Mouse (Mus musculus) kidney, postnatal 10 days (tissue): ENCODE measurements around the gene Gm44805.
"Not testable (repeated sequence)": the region's sequence is repeated elsewhere in the genome, so short reads cannot be mapped to it uniquely, and the experiment has no call there.

Experiments used
- DNase-seq: peaks from one replicate; pipeline ENCODE4 v3.0.0; 2021; ENCODE audit warnings: mixed read lengths

The Gm44805 gene

GRCm38 (mm10) chr7:19698907-19699826 is 17.9 kb upstream of the Gm44805 start, which contains the start of gene Apoe:
TSS of gene Apoe (minus strand) at chr7:19699188.
- peak; percentile 80 for DNase-seq

- peak; percentile 58 for DNase-seq
These were observed 17.0 kb upstream of the Gm44805 start for GRCm38 (mm10) chr7:19697949-19698906.

GRCm38 (mm10) chr7:19696336-19696873 is 15.2 kb upstream of the Gm44805 start:
- no peak for DNase-seq

GRCm38 (mm10) chr7:19695881-19696280 is 14.7 kb upstream of the Gm44805 start:
- DNase-seq = no peak

- DNase-seq = no peak
These were observed 14.0 kb upstream of the Gm44805 start for GRCm38 (mm10) chr7:19695213-19695594.

- no peak for DNase-seq
These were observed 13.4 kb upstream of the Gm44805 start for GRCm38 (mm10) chr7:19694336-19695212.

GRCm38 (mm10) chr7:19693421-19693820 is 12.2 kb upstream of the Gm44805 start:
- DNase-seq = peak; percentile 68

GRCm38 (mm10) chr7:19691873-19692865 is 10.9 kb upstream of the Gm44805 start, which contains the start of gene Apoc1:
TSS of gene Apoc1 (minus strand) at chr7:19692660.
- peak; percentile 56 for DNase-seq

GRCm38 (mm10) chr7:19691434-19691833 is 10.2 kb upstream of the Gm44805 start:
- no peak for DNase-seq

GRCm38 (mm10) chr7:19690845-19691244 is 9.6 kb upstream of the Gm44805 start:
- DNase-seq = no peak

- no peak for DNase-seq
These were observed 7.4 kb upstream of the Gm44805 start for GRCm38 (mm10) chr7:19688611-19689010.

GRCm38 (mm10) chr7:19688101-19688500 is 6.9 kb upstream of the Gm44805 start:
- no peak for DNase-seq

GRCm38 (mm10) chr7:19686927-19687583 is 5.8 kb upstream of the Gm44805 start:
- not testable (repeated sequence) for DNase-seq

GRCm38 (mm10) chr7:19686521-19686920 is 5.3 kb upstream of the Gm44805 start:
- DNase-seq = no peak

GRCm38 (mm10) chr7:19685374-19685773 is 4.2 kb upstream of the Gm44805 start:
- no peak for DNase-seq

GRCm38 (mm10) chr7:19683771-19684201 is 2.6 kb upstream of the Gm44805 start:
- DNase-seq = no peak

GRCm38 (mm10) chr7:19682979-19683378 is 1.8 kb upstream of the Gm44805 start:
- no peak for DNase-seq

GRCm38 (mm10) chr7:19680702-19681101 is 521 bp downstream of the Gm44805 start:
- DNase-seq = no peak

GRCm38 (mm10) chr7:19678901-19679300 is 2.3 kb downstream of the Gm44805 start:
- no peak for DNase-seq

- no peak for DNase-seq
These were observed 3.4 kb downstream of the Gm44805 start, which contains the start of gene Apoc2 for GRCm38 (mm10) chr7:19677872-19678271. TSS of gene Apoc2 (minus strand) at chr7:19677941.
